Mouse (Mus musculus): ENCODE measurements around the gene Phkb. TPM values are rescaled to one million over a fixed set of nuclear protein-coding genes. Genes with fewer than 3 reads are reported as not detected.

Gene Phkb
- total and polyA plus RNA-seq, 3 experiments = 14.1 to 18.6 TPM; not detected in 1

DNA sequence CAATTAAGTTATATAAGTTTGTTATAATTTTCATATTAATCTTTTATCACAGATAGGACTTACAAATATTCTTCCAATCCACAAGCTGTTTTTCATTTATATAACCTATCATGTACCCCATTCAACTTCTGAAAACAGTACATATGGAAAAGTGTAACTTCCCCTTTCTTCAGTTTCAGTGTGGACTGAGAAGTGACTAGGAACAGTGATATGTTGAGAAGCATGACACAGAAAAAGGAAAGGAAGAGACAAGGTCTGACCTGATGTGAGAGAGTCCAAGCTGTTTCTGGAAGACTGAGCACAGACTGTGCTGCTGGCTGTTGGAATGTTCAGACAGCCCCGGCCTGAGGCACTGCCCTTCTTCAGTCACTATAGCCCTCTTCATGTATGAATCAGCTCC lies 40.6 kb upstream of the Phkb start:
- Histone ChIP-seq H3K4me3 (ENCODE audit: control insufficient read depth in 1 of 2, insufficient read depth in 1 of 2, low read depth in 2 of 2, low read length in 2 of 2) (no peak overlapping the region), H3K27me3 (ENCODE audit: control insufficient read depth in 1 of 2, insufficient read depth in 2 of 2, low read length in 2 of 2) (no peaks in the 10 kb centered on the region), H3K9me3 (replicated peaks; ENCODE audit: insufficient read depth, low read length) (no peaks in the 10 kb centered on the region), H3K79me2 (ENCODE audit: control insufficient read depth, insufficient read depth, low read length, poor library complexity) (no peaks in the 10 kb centered on the region), H3K9ac (ENCODE audit: control insufficient read depth, low read depth, low read length, poor library complexity, severe bottlenecking) (no peak overlapping the region), H3K27ac (ENCODE audit: control insufficient read depth, low read depth, low read length) (no peak overlapping the region), H3K4me1 (ENCODE audit: control insufficient read depth in 1 of 2, insufficient read depth in 2 of 2, low read length in 2 of 2) (peaks cover 3 to 8% of the 10 kb centered on the region in 2 experiments), H3K36me3 (ENCODE audit: control insufficient read depth in 1 of 2, insufficient read depth in 2 of 2, low read length in 2 of 2) (peaks cover 2 to 6% of the 10 kb centered on the region in 2 experiments)
- TF ChIP-seq NRF1 (IDR thresholded peaks at IDR 0.05; ENCODE audit: insufficient read depth, low read depth, low read length, poor library complexity, severe bottlenecking) (no peak), HCFC1 (IDR thresholded peaks at IDR 0.05; ENCODE audit: low read depth, low read length) (no peak), POLR2AphosphoS5 (IDR thresholded peaks at IDR 0.05; ENCODE audit: borderline replicate concordance, low read depth, low read length) (no peak), USF2 (IDR thresholded peaks at IDR 0.05; ENCODE audit: borderline replicate concordance in 1 of 2, insufficient read depth in 1 of 2, low read depth in 1 of 2, low read length in 2 of 2) (no peak), BHLHE40 (IDR thresholded peaks at IDR 0.05; ENCODE audit: borderline replicate concordance, low read depth, low read length) (no peak), KAT2A (conservative IDR thresholded peaks at IDR 0.05; ENCODE audit: low read depth, low read length) (no peak), TBP (IDR thresholded peaks at IDR 0.05; ENCODE audit: low read depth, low read length) (0 out of 2 replicates have a peak, but pooled peaks have one; percentile 33), MAZ (IDR thresholded peaks at IDR 0.05; ENCODE audit: low read depth, low read length) (no peak)
- DNase-seq (ENCODE audit: low read depth, low spot score) = peak; percentile 55

DNA sequence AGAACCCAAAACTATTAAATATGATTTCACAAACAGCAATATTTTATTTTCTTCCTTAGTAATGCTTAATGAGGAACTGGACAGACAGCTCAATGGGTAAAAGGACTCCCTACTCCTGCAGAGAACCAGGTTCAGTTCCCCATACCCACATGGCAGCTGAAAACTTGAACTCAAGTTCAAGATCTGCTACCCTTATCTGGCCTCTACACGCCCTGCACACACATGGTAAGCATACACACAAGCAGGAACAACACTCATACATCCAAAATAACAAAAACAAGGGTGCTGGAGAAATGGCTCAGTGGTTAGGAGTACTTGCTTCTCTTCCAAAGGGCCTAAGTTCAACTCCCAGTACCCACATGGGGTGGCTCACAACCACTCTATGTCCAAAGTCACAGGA lies 39.4 kb upstream of the Phkb start:
- DNase-seq (ENCODE audit: low read depth, low spot score) = peak; percentile 61
- no peak overlapping the region for H3K4me3 ChIP-seq (ENCODE audit: control insufficient read depth in 1 of 2, insufficient read depth in 1 of 2, low read depth in 2 of 2, low read length in 2 of 2)
- H3K79me2 ChIP-seq (ENCODE audit: control insufficient read depth, insufficient read depth, low read length, poor library complexity) = no peaks in the 10 kb centered on the region
- no peak overlapping the region for H3K27ac ChIP-seq (ENCODE audit: control insufficient read depth, low read depth, low read length)
- TF ChIP-seq CTCF (IDR thresholded peaks at IDR 0.05 in 2 of 3, conservative IDR thresholded peaks at IDR 0.05 in 1 of 3; ENCODE audit: control insufficient read depth in 1 of 3, insufficient read depth in 1 of 3, low read depth in 2 of 3, low read length in 3 of 3, poor library complexity in 1 of 3, severe bottlenecking in 1 of 3) (no peak), ELF1 (IDR thresholded peaks at IDR 0.05; ENCODE audit: low read depth, low read length) (no peak), GATA1 (IDR thresholded peaks at IDR 0.05; ENCODE audit: low read depth, low read length) (0 out of 2 replicates have a peak, but pooled peaks have one; percentile 11), MAX (IDR thresholded peaks at IDR 0.05; ENCODE audit: low read length) (peak; percentile 41; the same call in 1 of the 2 replicates), MXI1 (IDR thresholded peaks at IDR 0.05; ENCODE audit: low read depth, low read length) (peak; percentile 36; the same call in 1 of the 2 replicates), SIN3A (IDR thresholded peaks at IDR 0.05; ENCODE audit: low read length) (peak; percentile 19; the same call in 1 of the 2 replicates)
- H3K27me3 ChIP-seq (ENCODE audit: control insufficient read depth in 1 of 2, insufficient read depth in 2 of 2, low read length in 2 of 2) = no peaks in the 10 kb centered on the region
- H3K9ac ChIP-seq (ENCODE audit: control insufficient read depth, low read depth, low read length, poor library complexity, severe bottlenecking) = no peak overlapping the region
- H3K4me1 ChIP-seq (ENCODE audit: control insufficient read depth in 1 of 2, insufficient read depth in 2 of 2, low read length in 2 of 2) = peaks cover 3 to 8% of the 10 kb centered on the region in 2 experiments
- H3K9me3 ChIP-seq (replicated peaks; ENCODE audit: insufficient read depth, low read length) = no peaks in the 10 kb centered on the region
- peaks cover 2 to 6% of the 10 kb centered on the region in 2 experiments for H3K36me3 ChIP-seq (ENCODE audit: control insufficient read depth in 1 of 2, insufficient read depth in 2 of 2, low read length in 2 of 2)

DNA sequence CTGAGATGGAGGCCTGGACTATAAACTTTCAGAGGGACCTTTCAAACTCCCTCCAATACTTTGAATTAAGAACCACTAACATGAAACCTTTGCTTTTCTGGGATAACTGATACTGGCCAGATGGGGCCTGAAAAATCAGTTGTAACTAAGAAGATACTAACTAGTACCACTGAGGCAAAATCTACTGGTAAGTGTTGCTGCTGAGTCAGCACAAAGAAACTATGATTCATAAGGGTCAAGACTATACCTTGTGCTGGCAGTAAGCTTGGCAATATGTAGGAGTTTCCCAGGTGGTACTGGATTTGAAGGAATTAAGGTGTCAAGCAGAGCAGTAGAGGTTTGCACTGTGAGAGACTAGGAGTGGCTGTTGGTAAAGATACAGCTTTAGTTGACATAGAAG lies 27.1 kb upstream of the Phkb start:
- Histone ChIP-seq H3K27me3 (ENCODE audit: control insufficient read depth in 1 of 2, insufficient read depth in 2 of 2, low read length in 2 of 2) (no peaks in the 10 kb centered on the region), H3K4me3 (ENCODE audit: control insufficient read depth in 1 of 2, insufficient read depth in 1 of 2, low read depth in 2 of 2, low read length in 2 of 2) (no peak overlapping the region), H3K36me3 (ENCODE audit: control insufficient read depth in 1 of 2, insufficient read depth in 2 of 2, low read length in 2 of 2) (no peaks in the 10 kb centered on the region; a peak in 1 of 4 replicates), H3K79me2 (ENCODE audit: control insufficient read depth, insufficient read depth, low read length, poor library complexity) (no peaks in the 10 kb centered on the region), H3K27ac (ENCODE audit: control insufficient read depth, low read depth, low read length) (no peak overlapping the region), H3K9ac (ENCODE audit: control insufficient read depth, low read depth, low read length, poor library complexity, severe bottlenecking) (no peak overlapping the region), H3K9me3 (replicated peaks; ENCODE audit: insufficient read depth, low read length) (no peaks in the 10 kb centered on the region), H3K4me1 (ENCODE audit: control insufficient read depth in 1 of 2, insufficient read depth in 2 of 2, low read length in 2 of 2) (no peaks in the 10 kb centered on the region)
- TF ChIP-seq MAFK (IDR thresholded peaks at IDR 0.05; ENCODE audit: borderline replicate concordance, low read depth, low read length) (peak; percentile 81; the same call in 1 of the 2 replicates), CHD1 (IDR thresholded peaks at IDR 0.05; ENCODE audit: low read depth, low read length) (no peak), ZNF384 (IDR thresholded peaks at IDR 0.05; ENCODE audit: low read depth, low read length) (no peak)
- DNase-seq (ENCODE audit: low read depth, low spot score) = no peak

Data from MEL (cell line).